Mouse (Mus musculus): ENCODE results near the gene Dvl3. TPM values are rescaled to one million over a fixed set of nuclear protein-coding genes. Genes with fewer than 3 reads are reported as not detected.

Gene Dvl3
- total and polyA plus RNA-seq, 3 experiments = 4.1 to 20.5 TPM; not detected in 1

- DNase-seq (ENCODE audit: low read depth, low spot score) = peak; percentile 47
- TF ChIP-seq ETS1 (IDR thresholded peaks at IDR 0.05; ENCODE audit: low read depth, low read length) (no peak), GABPA (IDR thresholded peaks at IDR 0.05; ENCODE audit: low read depth, low read length) (no peak), NELFE (IDR thresholded peaks at IDR 0.05; ENCODE audit: low read depth, low read length) (no peak), RCOR1 (IDR thresholded peaks at IDR 0.05; ENCODE audit: low read depth, low read length) (no peak), EP300 (IDR thresholded peaks at IDR 0.05; ENCODE audit: low read depth in 1 of 2, low read length in 2 of 2) (no peak), ELF1 (IDR thresholded peaks at IDR 0.05; ENCODE audit: low read depth, low read length) (no peak), RAD21 (IDR thresholded peaks at IDR 0.05; ENCODE audit: low read depth, low read length) (no peak), E2F4 (IDR thresholded peaks at IDR 0.05; ENCODE audit: borderline replicate concordance, low read depth, low read length) (no peak), NRF1 (IDR thresholded peaks at IDR 0.05; ENCODE audit: insufficient read depth, low read depth, low read length, poor library complexity, severe bottlenecking) (no peak), POLR2AphosphoS2 (IDR thresholded peaks at IDR 0.05; ENCODE audit: low read length) (no peak), MXI1 (IDR thresholded peaks at IDR 0.05; ENCODE audit: low read depth, low read length) (no peak), SIN3A (IDR thresholded peaks at IDR 0.05; ENCODE audit: low read length) (no peak), CTCF (IDR thresholded peaks at IDR 0.05 in 2 of 3, conservative IDR thresholded peaks at IDR 0.05 in 1 of 3; ENCODE audit: control insufficient read depth in 1 of 3, insufficient read depth in 1 of 3, low read depth in 2 of 3, low read length in 3 of 3, poor library complexity in 1 of 3, severe bottlenecking in 1 of 3) (no peak), TCF12 (IDR thresholded peaks at IDR 0.05; ENCODE audit: low read depth, low read length) (no peak), USF1 (IDR thresholded peaks at IDR 0.05; ENCODE audit: low read depth, low read length) (no peak)
- H3K36me3 ChIP-seq (ENCODE audit: control insufficient read depth in 1 of 2, insufficient read depth in 2 of 2, low read length in 2 of 2) = peaks cover 0 to 4% of the 10 kb centered on the region in 2 experiments; a peak in 2 of 4 replicates
- H3K4me3 ChIP-seq (ENCODE audit: control insufficient read depth in 1 of 2, insufficient read depth in 1 of 2, low read depth in 2 of 2, low read length in 2 of 2) = peak overlapping the region; percentile 92 to 99
- H3K27ac ChIP-seq (ENCODE audit: control insufficient read depth, low read depth, low read length) = no peak overlapping the region
- no peaks in the 10 kb centered on the region for H3K9me3 ChIP-seq (replicated peaks; ENCODE audit: insufficient read depth, low read length)
- peaks cover 13% of the 10 kb centered on the region for H3K79me2 ChIP-seq (ENCODE audit: control insufficient read depth, insufficient read depth, low read length, poor library complexity)
- no peaks in the 10 kb centered on the region for H3K27me3 ChIP-seq (ENCODE audit: control insufficient read depth in 1 of 2, insufficient read depth in 2 of 2, low read length in 2 of 2)
- H3K4me1 ChIP-seq (ENCODE audit: control insufficient read depth in 1 of 2, insufficient read depth in 2 of 2, low read length in 2 of 2) = peaks cover 0 to 15% of the 10 kb centered on the region in 2 experiments
- peak overlapping the region; percentile 94 for H3K9ac ChIP-seq (ENCODE audit: control insufficient read depth, low read depth, low read length, poor library complexity, severe bottlenecking)
These were observed 1.1 kb downstream of the Dvl3 start for GRCm38 (mm10) chr16:20517701-20518374.

- Histone ChIP-seq H3K9ac (ENCODE audit: control insufficient read depth, low read depth, low read length, poor library complexity, severe bottlenecking) (no peak overlapping the region), H3K4me1 (ENCODE audit: control insufficient read depth in 1 of 2, insufficient read depth in 2 of 2, low read length in 2 of 2) (peaks cover 5 to 19% of the 10 kb centered on the region in 2 experiments), H3K4me3 (ENCODE audit: control insufficient read depth in 1 of 2, insufficient read depth in 1 of 2, low read depth in 2 of 2, low read length in 2 of 2) (no peak overlapping the region), H3K27ac (ENCODE audit: control insufficient read depth, low read depth, low read length) (no peak overlapping the region), H3K79me2 (ENCODE audit: control insufficient read depth, insufficient read depth, low read length, poor library complexity) (no peaks in the 10 kb centered on the region), H3K36me3 (ENCODE audit: control insufficient read depth in 1 of 2, insufficient read depth in 2 of 2, low read length in 2 of 2) (peaks cover 2 to 16% of the 10 kb centered on the region in 2 experiments; a peak in 3 of 4 replicates), H3K27me3 (ENCODE audit: control insufficient read depth in 1 of 2, insufficient read depth in 2 of 2, low read length in 2 of 2) (no peaks in the 10 kb centered on the region), H3K9me3 (replicated peaks; ENCODE audit: insufficient read depth, low read length) (no peaks in the 10 kb centered on the region)
- TF ChIP-seq MAFK (IDR thresholded peaks at IDR 0.05; ENCODE audit: borderline replicate concordance, low read depth, low read length) = no peak
- TF ChIP-seq MEF2A (IDR thresholded peaks at IDR 0.05; ENCODE audit: extremely low read depth, insufficient replicate concordance, low read depth, low read length, poor library complexity, severe bottlenecking) = no peak
- no peak for TF ChIP-seq E2F4 (IDR thresholded peaks at IDR 0.05; ENCODE audit: borderline replicate concordance, low read depth, low read length)
- no peak for TF ChIP-seq ZNF384 (IDR thresholded peaks at IDR 0.05; ENCODE audit: low read depth, low read length)
- no peak for TF ChIP-seq SIN3A (IDR thresholded peaks at IDR 0.05; ENCODE audit: low read length)
- no peak for TF ChIP-seq JUND (IDR thresholded peaks at IDR 0.05; ENCODE audit: low read depth, low read length)
- TF ChIP-seq UBTF (IDR thresholded peaks at IDR 0.05; ENCODE audit: borderline replicate concordance, insufficient read depth, low read depth, low read length) = no peak
- TF ChIP-seq SMC3 (IDR thresholded peaks at IDR 0.05; ENCODE audit: low read depth, low read length) = no peak
- no peak for TF ChIP-seq ELF1 (IDR thresholded peaks at IDR 0.05; ENCODE audit: low read depth, low read length)
- TF ChIP-seq POLR2A (IDR thresholded peaks at IDR 0.05; ENCODE audit: control insufficient read depth in 1 of 2, insufficient read depth in 1 of 2, low read depth in 1 of 2, low read length in 2 of 2, poor library complexity in 1 of 2) = no peak
- no peak for TF ChIP-seq CTCF (IDR thresholded peaks at IDR 0.05 in 2 of 3, conservative IDR thresholded peaks at IDR 0.05 in 1 of 3; ENCODE audit: control insufficient read depth in 1 of 3, insufficient read depth in 1 of 3, low read depth in 2 of 3, low read length in 3 of 3, poor library complexity in 1 of 3, severe bottlenecking in 1 of 3)
- TF ChIP-seq MYB (IDR thresholded peaks at IDR 0.05; ENCODE audit: low read depth, low read length) = no peak
- no peak for TF ChIP-seq USF2 (IDR thresholded peaks at IDR 0.05; ENCODE audit: borderline replicate concordance in 1 of 2, insufficient read depth in 1 of 2, low read depth in 1 of 2, low read length in 2 of 2)
- TF ChIP-seq RCOR1 (IDR thresholded peaks at IDR 0.05; ENCODE audit: low read depth, low read length) = no peak
- TF ChIP-seq NELFE (IDR thresholded peaks at IDR 0.05; ENCODE audit: low read depth, low read length) = no peak
- no peak for DNase-seq (ENCODE audit: low read depth, low spot score)
These were observed 7.1 kb downstream of the Dvl3 start for GRCm38 (mm10) chr16:20523886-20524285.

All from MEL (cell line).